Mouse (Mus musculus) midbrain, embryonic 12.5 days (tissue): ENCODE results near the gene Vwf. TPM values are rescaled to one million over a fixed set of nuclear protein-coding genes. Genes with fewer than 3 reads are reported as not detected.

Experiments used
- ATAC-seq: fragments of 200-750 bp; cut with Nextera tagmentation; 2 replicates; pipeline ENCODE4 v1.8.0; 2017; ENCODE audit warnings: low read depth, moderate TSS enrichment, moderate library complexity; ENCODE audit not compliant: low FRiP score
- H3K27ac ChIP-seq: fragments of 300-500 bp; sonication (generic); replicated peaks from 2 replicates; pipeline ENCODE4 v1.5.1; 2016; ENCODE audit warnings: mild to moderate bottlenecking
- H3K27me3 ChIP-seq: fragments of 300-500 bp; sonication (generic); 2 replicates; pipeline ENCODE4 v1.6.1; 2016; ENCODE audit warnings: mild to moderate bottlenecking
- H3K36me3 ChIP-seq: fragments of 300-500 bp; sonication (generic); 2 replicates; pipeline ENCODE4 v1.6.1; 2016
- H3K4me1 ChIP-seq: fragments of 300-500 bp; sonication (generic); 2 replicates; pipeline ENCODE4 v1.6.1; 2016
- H3K4me2 ChIP-seq: fragments of 300-500 bp; sonication (generic); replicated peaks from 2 replicates; pipeline ENCODE4 v1.6.1; 2016; ENCODE audit warnings: mild to moderate bottlenecking, moderate library complexity
- H3K4me3 ChIP-seq: fragments of 300-500 bp; sonication (generic); 2 replicates; pipeline ENCODE4 v1.5.1; 2016; ENCODE audit warnings: mild to moderate bottlenecking
- H3K9ac ChIP-seq: fragments of 300-500 bp; sonication (generic); replicated peaks from 2 replicates; pipeline ENCODE4 v1.6.1; 2016; ENCODE audit warnings: mild to moderate bottlenecking, moderate library complexity
- H3K9me3 ChIP-seq: fragments of 300-500 bp; sonication (generic); 2 replicates; pipeline ENCODE4 v1.6.1; 2016; ENCODE audit warnings: mild to moderate bottlenecking
- WGBS: fragments of 180-500 bp; shearing (Covaris S2); methylation state at CpG from one replicate; pipeline ENCODE4 v1.1.7; 2016; 5-methylcytosine and 5-hydroxymethylcytosine counted together
- polyA plus RNA-seq: library from polyadenylated mRNA; unstranded; fragments of >200 nt; fragmentation: Nextera tagmentation; extraction: Ambion mirVana; gene quantifications from 2 replicates; pipeline ENCODE4 v1.2.1, GENCODE M21; 2016

The Vwf gene
- polyA plus RNA-seq, 1 experiment from 2014 or later, result 15.3 TPM

DNA sequence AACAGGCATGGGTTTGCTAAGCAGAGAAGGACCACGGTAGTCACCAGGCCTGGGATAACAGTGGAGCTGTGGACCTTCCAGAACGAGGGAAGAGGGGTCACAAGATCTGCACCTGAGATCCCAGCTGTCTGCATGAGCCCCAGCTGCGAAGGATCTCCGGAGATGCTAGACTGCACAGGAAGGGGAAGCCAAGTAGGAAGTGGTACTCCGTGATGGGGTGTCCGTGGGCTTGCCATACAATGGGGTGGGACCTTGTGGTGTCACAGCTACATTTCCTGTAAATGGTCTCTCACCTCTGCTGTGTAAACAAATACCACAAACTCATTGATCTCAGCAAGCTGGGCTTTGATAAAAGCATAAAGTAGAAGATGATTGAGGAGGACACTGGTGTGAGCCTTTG lies 22.5 kb upstream of the Vwf start:
- no peaks in the 10 kb centered on the region for H3K4me1 ChIP-seq
- ATAC-seq, result no peak
- 94% methylated on average over 6 of the region's 6 CpGs for WGBS
- no peak overlapping the region for H3K9ac ChIP-seq
- no peak overlapping the region for H3K4me3 ChIP-seq
- H3K36me3 ChIP-seq, result no peaks in the 10 kb centered on the region
- no peak overlapping the region for H3K27ac ChIP-seq
- no peaks in the 10 kb centered on the region for H3K9me3 ChIP-seq
- H3K4me2 ChIP-seq, result no peak overlapping the region
- H3K27me3 ChIP-seq, result no peaks in the 10 kb centered on the region

DNA sequence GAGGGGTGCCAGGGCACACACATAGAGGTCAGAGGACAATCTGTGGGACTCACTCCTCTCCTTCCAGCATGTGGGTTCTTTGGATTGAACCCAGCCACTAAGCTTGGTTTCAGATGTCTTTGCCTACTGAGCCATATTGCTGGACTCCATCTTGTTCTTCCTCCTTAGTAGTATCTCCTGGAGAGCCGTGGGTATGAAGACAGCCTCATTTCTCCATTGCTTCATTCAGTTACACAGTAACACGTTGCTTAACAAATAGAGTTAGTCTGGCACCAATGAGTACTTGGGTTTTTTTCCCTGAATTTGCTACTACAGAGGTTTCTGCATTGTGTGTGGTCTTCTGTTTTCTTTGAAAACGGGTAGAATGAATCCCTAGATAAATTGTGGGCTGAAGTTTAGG lies 20.5 kb upstream of the Vwf start:
- ATAC-seq, result no peak
- H3K9me3 ChIP-seq, result no peaks in the 10 kb centered on the region
- no peak overlapping the region for H3K4me2 ChIP-seq
- H3K27ac ChIP-seq, result no peak overlapping the region
- 63% methylated on average over 3 of the region's 3 CpGs for WGBS
- no peaks in the 10 kb centered on the region for H3K36me3 ChIP-seq
- H3K4me3 ChIP-seq, result no peak overlapping the region
- H3K9ac ChIP-seq, result no peak overlapping the region
- H3K4me1 ChIP-seq, result no peaks in the 10 kb centered on the region
- H3K27me3 ChIP-seq, result no peaks in the 10 kb centered on the region

DNA sequence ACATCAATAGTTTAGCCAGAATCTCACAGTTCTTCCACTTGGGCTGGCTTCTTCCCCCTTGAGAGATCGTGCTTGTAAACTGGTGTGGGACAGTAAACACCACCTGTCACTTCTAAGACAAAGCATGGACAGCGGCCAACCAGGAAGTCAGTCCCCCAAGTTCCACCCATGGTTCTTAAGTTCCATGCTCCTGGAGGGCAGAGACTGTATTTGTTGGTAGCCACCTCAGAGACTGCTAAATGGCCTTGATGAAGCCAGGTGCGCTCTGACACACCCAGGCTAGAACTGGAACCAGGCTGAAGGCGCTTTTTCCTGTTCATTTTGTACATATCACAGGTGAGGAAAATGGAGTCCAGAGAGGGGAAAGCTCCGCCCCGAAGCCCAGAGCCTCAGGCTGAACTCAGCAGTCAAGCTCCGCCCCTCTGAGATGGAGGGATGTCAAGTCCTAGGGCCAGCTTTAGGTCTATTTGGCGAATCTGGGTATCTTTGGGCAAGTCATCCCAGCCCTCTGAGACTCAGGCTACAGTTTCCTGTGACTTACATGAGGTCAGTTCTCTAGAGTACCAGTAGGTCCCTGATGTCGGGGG lies 17.9 kb upstream of the Vwf start:
- Histone ChIP-seq H3K4me2 (no peak overlapping the region), H3K27me3 (no peaks in the 10 kb centered on the region), H3K4me1 (no peaks in the 10 kb centered on the region), H3K9ac (no peak overlapping the region), H3K36me3 (no peaks in the 10 kb centered on the region), H3K9me3 (no peaks in the 10 kb centered on the region), H3K27ac (no peak overlapping the region), H3K4me3 (no peak overlapping the region)
- no peak for ATAC-seq
- WGBS, result 90% methylated on average over 8 of the region's 9 CpGs

DNA sequence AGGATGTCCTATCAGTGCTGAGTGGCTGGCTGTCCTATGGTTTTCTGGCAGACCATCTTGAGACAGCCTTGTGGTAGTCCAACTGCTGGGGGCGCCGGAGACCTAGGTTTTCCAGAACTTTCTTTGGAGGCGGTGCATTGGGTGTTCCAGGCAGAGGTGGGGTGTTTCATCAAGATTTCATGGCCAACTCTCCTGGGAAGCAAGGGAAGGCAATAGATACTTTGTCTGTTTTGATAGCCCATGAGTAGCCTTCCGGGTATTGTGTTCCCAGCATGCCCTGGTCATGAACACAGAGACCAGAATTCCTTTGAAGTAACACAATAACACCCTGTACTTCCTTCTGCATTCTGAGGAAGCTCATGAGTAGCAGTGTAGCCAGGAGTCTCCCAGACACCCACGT lies 17.1 kb upstream of the Vwf start:
- no peak overlapping the region for H3K9ac ChIP-seq
- no peak for ATAC-seq
- WGBS, result 86% methylated on average over 5 of the region's 5 CpGs

DNA sequence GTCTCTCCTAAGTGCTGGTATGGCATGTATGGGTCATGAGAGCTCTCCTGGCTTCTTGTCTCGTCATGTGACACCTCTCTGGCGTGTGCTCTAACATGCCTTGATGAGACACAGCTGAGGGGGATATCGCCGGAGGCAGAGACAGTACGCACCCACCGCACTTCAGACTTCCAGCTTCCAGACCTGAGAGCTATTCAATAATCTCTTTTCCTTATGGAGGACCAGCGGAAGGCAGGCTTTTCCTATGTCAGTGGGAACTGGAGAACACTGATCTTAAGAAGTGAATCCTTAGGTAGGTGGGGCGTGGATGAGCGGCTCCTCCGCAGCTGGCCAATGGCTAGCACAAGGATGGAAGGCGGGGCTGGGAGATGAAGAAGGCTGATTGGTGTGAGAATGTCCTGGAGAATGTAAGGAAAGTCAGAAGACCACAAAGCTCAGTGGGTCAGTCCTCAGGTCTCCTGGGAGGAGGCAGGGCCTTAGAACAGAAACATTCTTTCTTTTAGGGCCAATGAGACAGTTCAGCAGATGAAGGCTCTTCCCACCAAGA lies 13.4 kb upstream of the Vwf start:
- H3K27me3 ChIP-seq, result no peaks in the 10 kb centered on the region
- H3K4me3 ChIP-seq, result no peak overlapping the region
- H3K9me3 ChIP-seq, result no peaks in the 10 kb centered on the region
- no peak overlapping the region for H3K4me2 ChIP-seq
- WGBS, result 92% methylated on average over 11 of the region's 11 CpGs
- H3K36me3 ChIP-seq, result no peaks in the 10 kb centered on the region
- no peak for ATAC-seq
- no peak overlapping the region for H3K9ac ChIP-seq
- H3K27ac ChIP-seq, result no peak overlapping the region
- H3K4me1 ChIP-seq, result no peaks in the 10 kb centered on the region

More for the DNA sequence above, 17.1 kb upstream of the Vwf start:
- Histone ChIP-seq H3K27me3 (no peaks in the 10 kb centered on the region), H3K4me3 (no peak overlapping the region), H3K4me2 (no peak overlapping the region), H3K9me3 (no peaks in the 10 kb centered on the region), H3K36me3 (no peaks in the 10 kb centered on the region), H3K27ac (no peak overlapping the region), H3K4me1 (no peaks in the 10 kb centered on the region)

DNA sequence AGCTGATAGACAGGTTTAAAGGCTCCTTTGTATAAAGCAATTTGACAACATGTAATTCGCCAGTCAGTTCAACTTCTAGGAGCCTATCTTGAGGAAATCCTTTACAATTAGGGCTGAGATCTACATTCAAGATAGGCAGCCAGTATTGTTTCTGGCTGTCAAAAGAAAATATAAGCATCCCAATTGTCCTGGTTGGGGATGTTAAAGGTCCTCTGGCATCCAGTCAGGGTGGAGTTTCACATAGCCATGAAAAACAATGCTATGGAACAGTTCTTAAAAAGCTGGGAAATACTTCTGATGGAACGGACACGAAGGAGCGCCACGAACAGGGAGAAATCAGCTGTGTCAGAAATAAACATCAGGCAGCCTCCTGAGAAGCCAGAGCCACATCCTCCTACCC lies 11.6 kb upstream of the Vwf start:
- no peak overlapping the region for H3K27ac ChIP-seq
- no peak for ATAC-seq
- no peak overlapping the region for H3K4me2 ChIP-seq
- H3K9me3 ChIP-seq, result no peaks in the 10 kb centered on the region
- H3K36me3 ChIP-seq, result no peaks in the 10 kb centered on the region
- no peak overlapping the region for H3K9ac ChIP-seq
- no peaks in the 10 kb centered on the region for H3K27me3 ChIP-seq
- WGBS, result 85% methylated on average over 5 of the region's 5 CpGs
- H3K4me3 ChIP-seq, result no peak overlapping the region
- H3K4me1 ChIP-seq, result no peaks in the 10 kb centered on the region

DNA sequence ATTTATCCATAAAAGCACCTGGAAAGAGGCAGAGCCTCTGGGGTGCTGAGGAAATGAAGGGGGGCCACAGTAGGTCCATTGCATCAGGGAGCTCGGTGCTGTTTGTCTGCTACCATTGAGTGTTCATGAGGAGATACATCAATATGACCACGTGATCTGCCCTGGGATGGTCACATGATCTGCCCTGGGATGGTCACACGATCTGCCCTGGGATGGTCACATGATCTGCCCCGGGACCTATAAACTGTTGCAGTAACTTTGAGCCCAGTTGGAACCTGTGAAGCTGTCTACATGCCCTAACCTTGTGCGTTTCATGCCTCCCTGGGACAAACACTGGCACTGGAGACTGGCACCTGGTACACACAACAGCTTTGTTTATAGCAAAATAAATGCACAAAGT lies 8.1 kb upstream of the Vwf start:
- no peak overlapping the region for H3K4me2 ChIP-seq
- no peaks in the 10 kb centered on the region for H3K36me3 ChIP-seq
- 88% methylated on average over 5 of the region's 5 CpGs for WGBS
- no peak overlapping the region for H3K9ac ChIP-seq
- no peak for ATAC-seq
- no peaks in the 10 kb centered on the region for H3K4me1 ChIP-seq
- H3K4me3 ChIP-seq, result no peak overlapping the region
- peaks cover 3% of the 10 kb centered on the region; the same call in 1 of the 2 replicates for H3K27me3 ChIP-seq
- no peaks in the 10 kb centered on the region for H3K9me3 ChIP-seq
- H3K27ac ChIP-seq, result no peak overlapping the region

DNA sequence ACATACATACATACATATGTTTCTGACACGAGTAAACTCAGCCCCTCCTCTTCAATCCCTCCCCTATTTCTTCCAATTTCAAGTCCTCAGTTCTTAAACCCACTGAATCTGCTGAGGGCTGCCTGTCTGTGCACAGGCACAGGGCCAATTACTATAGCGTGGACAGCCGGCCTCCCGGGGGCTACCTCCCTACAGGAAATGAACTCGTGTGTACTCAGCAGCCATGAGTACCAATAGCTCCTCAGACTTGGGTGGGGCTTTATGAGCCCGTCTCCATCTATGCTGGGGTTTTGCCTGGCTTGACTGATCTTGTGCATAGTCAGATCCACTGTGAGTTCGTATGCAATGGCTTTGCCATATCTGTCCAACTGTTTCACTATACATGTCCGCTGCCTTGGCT lies 7.2 kb upstream of the Vwf start:
- no peak overlapping the region for H3K27ac ChIP-seq
- peaks cover 3% of the 10 kb centered on the region; the same call in 1 of the 2 replicates for H3K27me3 ChIP-seq
- H3K36me3 ChIP-seq, result no peaks in the 10 kb centered on the region
- no peaks in the 10 kb centered on the region for H3K9me3 ChIP-seq
- no peak overlapping the region for H3K4me2 ChIP-seq
- H3K9ac ChIP-seq, result no peak overlapping the region
- WGBS, result 70% methylated on average over 8 of the region's 8 CpGs
- no peak overlapping the region for H3K4me3 ChIP-seq
- no peak for ATAC-seq
- no peaks in the 10 kb centered on the region for H3K4me1 ChIP-seq

DNA sequence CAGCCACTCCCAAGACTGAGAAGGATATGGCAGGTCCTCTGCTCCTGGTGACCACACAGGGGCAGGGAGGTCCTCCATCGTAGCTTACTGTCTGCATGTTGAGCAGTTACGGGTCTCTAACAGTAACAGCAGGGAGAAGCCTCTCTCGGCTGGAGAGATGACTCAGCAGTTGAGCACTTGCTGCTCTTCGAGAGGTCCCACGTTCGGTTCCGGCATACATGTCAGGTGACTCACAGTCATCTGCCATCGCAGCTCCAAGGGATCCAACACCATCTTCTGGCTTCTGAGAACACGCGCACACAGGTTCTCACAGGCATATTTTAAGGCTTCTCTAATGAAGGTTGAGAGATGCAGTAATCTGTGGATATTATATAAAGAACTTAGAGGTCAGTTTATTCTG lies 6.4 kb upstream of the Vwf start:
- Histone ChIP-seq H3K27me3 (peaks cover 3% of the 10 kb centered on the region; the same call in 1 of the 2 replicates), H3K4me1 (no peaks in the 10 kb centered on the region), H3K4me2 (no peak overlapping the region), H3K9me3 (no peaks in the 10 kb centered on the region), H3K4me3 (no peak overlapping the region), H3K27ac (no peak overlapping the region), H3K36me3 (no peaks in the 10 kb centered on the region), H3K9ac (no peak overlapping the region)
- no peak for ATAC-seq
- WGBS, result 89% methylated on average over 10 of the region's 10 CpGs

DNA sequence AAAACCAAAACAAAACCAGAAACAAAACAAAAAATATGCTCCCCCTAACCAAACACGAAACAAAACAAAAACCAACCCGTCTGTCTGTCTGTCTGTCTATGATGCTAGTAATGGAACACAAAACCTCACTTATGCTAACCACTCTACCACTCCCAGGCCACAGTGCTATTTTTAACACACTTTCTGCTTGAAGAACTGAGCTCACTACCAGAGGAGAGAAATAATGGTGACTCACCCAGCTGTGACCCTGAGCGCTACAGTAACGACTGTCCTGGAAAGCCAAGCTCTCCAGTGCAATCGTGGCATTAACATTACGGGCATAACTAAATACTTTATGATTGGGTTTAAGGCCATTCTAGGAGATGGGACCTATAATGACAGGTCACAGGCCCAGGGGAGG lies 5.7 kb upstream of the Vwf start:
- Histone ChIP-seq H3K27me3 (peaks cover 3% of the 10 kb centered on the region; the same call in 1 of the 2 replicates), H3K9me3 (no peaks in the 10 kb centered on the region), H3K4me1 (no peaks in the 10 kb centered on the region), H3K4me2 (no peak overlapping the region), H3K9ac (no peak overlapping the region), H3K4me3 (no peak overlapping the region), H3K27ac (no peak overlapping the region), H3K36me3 (no peaks in the 10 kb centered on the region)
- no peak for ATAC-seq
- 87% methylated on average over 6 of the region's 6 CpGs for WGBS

DNA sequence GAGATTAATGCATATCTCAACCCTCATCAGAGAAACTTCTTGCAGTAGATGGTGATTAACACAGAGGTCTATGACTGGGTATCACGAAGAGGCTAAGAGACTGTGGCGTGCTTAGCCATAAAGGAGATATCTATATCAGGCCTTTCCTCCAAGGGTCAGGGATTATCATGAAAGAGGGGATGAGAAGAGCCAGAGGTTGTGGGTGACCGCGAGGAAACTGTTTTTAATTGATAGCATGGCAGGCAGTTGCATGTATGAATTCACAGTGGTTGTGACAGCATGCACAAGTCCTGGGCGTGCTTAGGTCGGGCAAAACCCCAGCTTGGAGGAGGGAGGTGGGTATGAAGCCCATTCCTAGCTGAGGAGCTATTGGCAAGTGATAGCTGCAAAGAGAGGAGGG lies 5.3 kb upstream of the Vwf start:
- no peak overlapping the region for H3K4me2 ChIP-seq
- no peak for ATAC-seq
- WGBS, result 93% methylated on average over 6 of the region's 6 CpGs
- H3K36me3 ChIP-seq, result no peaks in the 10 kb centered on the region
- H3K4me1 ChIP-seq, result no peaks in the 10 kb centered on the region
- H3K9ac ChIP-seq, result no peak overlapping the region
- no peaks in the 10 kb centered on the region for H3K9me3 ChIP-seq
- peaks cover 3% of the 10 kb centered on the region; the same call in 1 of the 2 replicates for H3K27me3 ChIP-seq
- no peak overlapping the region for H3K4me3 ChIP-seq
- H3K27ac ChIP-seq, result no peak overlapping the region

DNA sequence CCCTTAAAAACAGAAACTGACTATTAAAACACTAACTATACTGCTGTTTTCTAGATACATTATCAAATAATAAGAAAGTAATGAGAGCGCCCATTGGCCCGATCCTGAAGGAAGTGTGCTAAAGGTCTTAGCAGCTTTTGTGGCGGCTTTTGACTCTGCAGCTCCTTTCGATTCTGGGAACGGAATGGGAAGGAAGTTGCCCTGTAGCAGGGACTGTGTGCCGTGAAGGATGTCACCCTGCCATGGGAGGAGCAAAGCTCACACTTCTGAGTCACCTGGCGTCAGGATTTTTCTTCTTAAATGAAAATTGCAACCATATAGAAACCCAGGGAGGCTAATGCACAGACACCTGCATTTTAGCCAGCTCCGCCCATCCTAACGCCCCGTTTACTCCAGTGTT lies 1.8 kb downstream of the Vwf start:
- H3K4me1 ChIP-seq, result no peaks in the 10 kb centered on the region
- 79% methylated on average over 10 of the region's 10 CpGs for WGBS
- H3K27ac ChIP-seq, result no peak overlapping the region
- H3K27me3 ChIP-seq, result no peaks in the 10 kb centered on the region
- no peaks in the 10 kb centered on the region for H3K36me3 ChIP-seq
- H3K9me3 ChIP-seq, result no peaks in the 10 kb centered on the region
- ATAC-seq, result no peak
- no peak overlapping the region for H3K4me3 ChIP-seq
- no peak overlapping the region for H3K9ac ChIP-seq
- no peak overlapping the region for H3K4me2 ChIP-seq

DNA sequence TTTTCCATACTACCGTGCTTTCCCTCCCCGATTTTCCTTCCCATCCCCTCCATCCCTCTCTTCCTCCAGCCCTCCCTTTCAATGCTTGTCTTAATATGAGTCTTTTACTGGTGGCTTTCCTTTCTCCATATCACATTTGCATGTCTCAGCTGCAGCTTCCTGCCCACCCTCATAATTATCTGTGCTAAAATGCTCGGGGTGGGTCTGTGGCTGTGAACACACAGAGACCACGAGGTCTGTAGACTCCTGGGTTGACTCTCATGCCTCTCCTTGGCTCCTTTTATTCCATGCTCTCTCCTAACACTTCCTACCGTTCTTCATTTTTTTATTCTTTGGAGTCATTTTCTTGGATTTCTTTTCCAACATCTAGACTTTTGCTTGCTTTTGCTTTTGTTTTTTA lies 3.6 kb downstream of the Vwf start:
- ATAC-seq, result no peak

More for the DNA sequence above, 3.6 kb downstream of the Vwf start:
- Histone ChIP-seq H3K36me3 (no peaks in the 10 kb centered on the region), H3K4me2 (no peak overlapping the region), H3K27me3 (no peaks in the 10 kb centered on the region), H3K27ac (no peak overlapping the region), H3K9ac (no peak overlapping the region), H3K4me1 (no peaks in the 10 kb centered on the region), H3K9me3 (no peaks in the 10 kb centered on the region), H3K4me3 (no peak overlapping the region)
- 90% methylated on average over 5 of the region's 5 CpGs for WGBS
